Mouse (Mus musculus) regulatory T cell (primary cell): Measurements from ENCODE around the gene Calhm6.

Experiments
- in situ Hi-C: fragments of 300-600 bp; cut with MboI, MseI; formaldehyde crosslinking; loops from one replicate; pipeline ENCODE4 v1.15.1; 2025; ENCODE audit warnings: high pct_unique_total_duplicates

Gene Calhm6

GRCm38 (mm10) chr10:34127392-34128378 is at the start of gene Calhm6:
Gene Calhm6 (minus strand): TSS chr10:34127984.
- in situ Hi-C loops: loop anchor here (5.0 kb wide), 1 partner anchor 70 kb away; no protein-coding TSS in a partner anchor

GRCm38 (mm10) chr10:34175870-34176606 is 48.3 kb upstream of the Calhm6 start:
- in situ Hi-C loops: no loop called here

- in situ Hi-C loops: no loop called here
Observed at GRCm38 (mm10) chr10:34172663-34173282, 45.0 kb upstream of the Calhm6 start.

- in situ Hi-C loops: no loop called here
Observed at GRCm38 (mm10) chr10:34171660-34172059, 43.9 kb upstream of the Calhm6 start.

- in situ Hi-C loops: no loop called here
Observed at GRCm38 (mm10) chr10:34171191-34171590, 43.4 kb upstream of the Calhm6 start.

GRCm38 (mm10) chr10:34166971-34167370 is 39.2 kb upstream of the Calhm6 start:
- in situ Hi-C loops: no loop called here

GRCm38 (mm10) chr10:34155796-34156554 is 28.2 kb upstream of the Calhm6 start:
- in situ Hi-C loops: no loop called here

GRCm38 (mm10) chr10:34151827-34152226 is 24.0 kb upstream of the Calhm6 start:
- in situ Hi-C loops: no loop called here

- in situ Hi-C loops: no loop called here
Observed at GRCm38 (mm10) chr10:34150454-34150853, 22.7 kb upstream of the Calhm6 start.

GRCm38 (mm10) chr10:34149772-34150171 is 22.0 kb upstream of the Calhm6 start:
- in situ Hi-C loops: no loop called here

- in situ Hi-C loops: no loop called here
Observed at GRCm38 (mm10) chr10:34141693-34142092, 13.9 kb upstream of the Calhm6 start.

GRCm38 (mm10) chr10:34139768-34140167 is 12.0 kb upstream of the Calhm6 start:
- in situ Hi-C loops: no loop called here

GRCm38 (mm10) chr10:34138027-34138426 is 10.2 kb upstream of the Calhm6 start:
- in situ Hi-C loops: no loop called here

GRCm38 (mm10) chr10:34136432-34136831 is 8.6 kb upstream of the Calhm6 start:
- in situ Hi-C loops: no loop called here

GRCm38 (mm10) chr10:34131356-34131755 is 3.6 kb upstream of the Calhm6 start:
- in situ Hi-C loops: no loop called here

GRCm38 (mm10) chr10:34128391-34128790 is 607 bp upstream of the Calhm6 start:
- in situ Hi-C loops: loop anchor here (5.0 kb wide), 1 partner anchor 69 kb away; no protein-coding TSS in a partner anchor

GRCm38 (mm10) chr10:34118421-34118820 is 9.4 kb downstream of the Calhm6 start:
- in situ Hi-C loops: no loop called here

GRCm38 (mm10) chr10:34117770-34118169 is 10.0 kb downstream of the Calhm6 start:
- in situ Hi-C loops: no loop called here

- in situ Hi-C loops: no loop called here
Observed at GRCm38 (mm10) chr10:34117131-34117530, 10.7 kb downstream of the Calhm6 start.

- in situ Hi-C loops: no loop called here
Observed at GRCm38 (mm10) chr10:34111964-34112738, 15.6 kb downstream of the Calhm6 start.
